20 mouse cellular contexts compared by ENCODE assay signal in genomic region chr10:20671621-20672020, GRCm38 (mm10). TPM values are rescaled to one million over a fixed set of nuclear protein-coding genes. Genes with fewer than 3 reads are reported as not detected.
"Had no signal": no experiment of that assay in that cellular context is flagged by ENCODE, and none has a peak within 500 bp of the region (broad histone marks: within the 10 kb centered on the region; RNA-seq: fewer than 3 reads in every experiment).

No protein-coding gene starts in this region.

- H3K4me1 ChIP-seq: neural tube, embryonic 13.5 days had no signal

- H3K36me3 ChIP-seq: midbrain, embryonic 10.5 days; midbrain, embryonic 12.5 days; neural tube, embryonic 13.5 days; neural tube, embryonic 15.5 days had no signal

- DNase-seq: lung, adult 18-20 months; lung, postnatal 14 days; lung, postnatal 36 days; midbrain, embryonic 14.5 days; retina, postnatal 1 day; right cerebral cortex, adult 18-20 months; right cerebral cortex, postnatal 25 days; right cerebral cortex, postnatal 4 days; spleen, adult 18-20 months; thymus, adult 18-20 months; thymus, postnatal 14 days; thymus, postnatal 36 days had no signal

- H3K9ac ChIP-seq: liver, embryonic 14.5 days; midbrain, embryonic 12.5 days; neural tube, embryonic 13.5 days; neural tube, embryonic 15.5 days had no signal

- H3K27me3 ChIP-seq: midbrain, embryonic 12.5 days; neural tube, embryonic 13.5 days; neural tube, embryonic 15.5 days had no signal

- ATAC-seq: midbrain, embryonic 16.5 days had no signal

- H3K4me3 ChIP-seq: midbrain, embryonic 10.5 days; midbrain, embryonic 12.5 days; myocyte; neural tube, embryonic 13.5 days; neural tube, embryonic 15.5 days had no signal

- H3K9me3 ChIP-seq: midbrain, embryonic 10.5 days; neural tube, embryonic 13.5 days; neural tube, embryonic 15.5 days had no signal

- H3K4me2 ChIP-seq: midbrain, embryonic 12.5 days; neural tube, embryonic 13.5 days; neural tube, embryonic 15.5 days had no signal

- H3K27ac ChIP-seq: liver, embryonic 14.5 days; midbrain, embryonic 10.5 days; midbrain, embryonic 12.5 days; neural tube, embryonic 13.5 days; neural tube, embryonic 15.5 days had no signal

RNA-seq across cellular contexts. Expression of gene Pde7b, which starts 53.3 kb away (rescaled TPM):
- total RNA-seq: megakaryocyte-erythroid progenitor cell, adult 5-6 weeks had no signal
